Mouse (Mus musculus): ENCODE results near the gene Chmp3. TPM values are rescaled to one million over a fixed set of nuclear protein-coding genes. Genes with fewer than 3 reads are reported as not detected.

Chmp3 gene
- polyA plus RNA-seq (2015; fragmentation: Nextera tagmentation; extraction: Ambion mirVana), result 69.3 and 79.1 TPM in 2 replicates

DNA sequence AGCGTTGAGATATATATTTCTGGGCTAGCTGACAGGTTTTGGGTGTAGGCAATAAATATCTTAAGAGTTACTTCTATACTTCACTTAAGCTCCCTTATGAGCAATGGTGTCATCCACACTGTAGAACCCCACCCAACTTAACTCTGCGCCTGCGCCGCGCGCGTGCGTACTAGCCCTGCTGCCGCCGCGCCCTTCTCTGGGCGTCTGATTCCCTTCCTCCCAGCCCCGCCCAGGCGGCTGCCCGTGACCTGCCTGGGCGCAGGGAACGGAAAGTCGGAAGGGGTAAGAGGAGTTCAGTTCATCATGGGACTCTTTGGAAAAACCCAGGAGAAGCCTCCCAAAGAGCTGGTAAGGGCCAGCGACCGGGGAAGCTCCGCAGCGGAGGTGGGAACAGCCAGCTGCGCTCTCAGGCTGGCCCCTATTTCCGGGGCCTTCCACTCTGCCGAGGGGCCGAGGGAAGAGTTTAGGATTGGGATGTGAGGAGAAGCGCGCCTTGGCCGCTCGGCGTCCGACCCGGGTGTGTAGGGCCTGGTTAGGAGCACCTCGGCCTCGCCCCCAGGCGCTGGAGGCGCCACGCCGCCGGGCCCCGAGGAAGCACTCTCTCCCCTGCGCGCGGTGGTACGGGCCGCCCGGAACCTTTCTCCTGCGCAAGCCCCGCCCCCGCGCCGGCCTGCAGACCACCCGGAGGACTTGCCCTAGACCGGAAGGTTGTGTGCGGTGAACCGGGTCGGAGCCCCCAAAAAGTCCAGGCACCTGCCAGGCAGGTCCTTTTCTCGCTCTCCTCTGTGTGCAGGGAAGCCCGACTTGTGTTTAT lies at the start of gene Chmp3:
Gene Chmp3, plus strand, starts transcription at position 112 of the 814 bp plus-strand sequence.
- WGBS, result under 1% methylated on average over 59 of the region's 59 CpGs
- Histone ChIP-seq H3K9me3 (replicated peaks) (no peaks in the 10 kb centered on the region), H3K9ac (peak within 1 kb of the TSS; percentile 86), H3K27me3 (no peaks in the 10 kb centered on the region), H3K4me2 (replicated peaks) (peak within 1 kb of the TSS; percentile 58), H3K36me3 (0 out of 2 replicates have a peak, but pooled peaks cover 2% of the 10 kb centered on the region), H3K4me3 (replicated peaks) (peak within 1 kb of the TSS; percentile 80), H3K27ac (replicated peaks) (peak within 1 kb of the TSS; percentile 98), H3K4me1 (peaks cover 6% of the 10 kb centered on the region; the same call in 1 of the 2 replicates)
- peak; percentile 98 for ATAC-seq (ENCODE audit: insufficient number of reproducible peaks, low FRiP score, low TSS enrichment, low read depth)

DNA sequence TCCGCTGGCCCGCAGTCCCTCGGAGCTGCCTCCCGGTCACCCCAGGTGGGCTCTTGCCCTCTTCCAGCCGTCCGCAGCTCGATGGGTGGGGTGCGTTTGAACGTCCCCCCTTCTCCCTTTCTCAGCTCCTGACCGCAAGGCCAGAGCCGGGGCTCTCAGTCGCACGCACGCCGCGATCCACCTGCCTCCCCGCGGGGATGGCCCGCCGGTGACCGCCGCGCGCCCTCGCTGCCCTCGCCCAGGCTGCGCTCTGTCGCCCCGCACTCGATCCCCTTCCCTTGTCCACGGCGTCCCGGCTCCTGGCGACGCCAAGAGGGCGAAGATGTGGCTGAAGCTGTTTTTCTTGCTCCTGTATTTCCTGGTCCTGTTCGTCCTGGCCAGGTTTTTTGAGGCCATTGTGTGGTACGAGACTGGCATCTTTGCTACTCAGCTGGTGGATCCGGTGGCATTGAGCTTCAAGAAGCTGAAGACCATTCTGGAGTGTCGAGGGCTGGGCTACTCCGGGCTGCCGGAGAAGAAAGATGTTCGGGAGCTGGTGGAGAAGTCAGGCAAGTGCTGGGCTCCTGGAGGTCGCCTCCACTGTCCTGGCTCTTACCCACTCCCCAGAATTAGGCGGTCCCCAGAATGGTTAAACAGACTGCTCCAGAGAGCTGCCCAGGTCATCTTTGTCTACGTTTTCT lies 49.1 kb upstream of the Chmp3 start:
- peak overlapping the region; percentile 94 for H3K9ac ChIP-seq
- H3K36me3 ChIP-seq, result no peaks in the 10 kb centered on the region
- peak overlapping the region; percentile 64 for H3K4me2 ChIP-seq (replicated peaks)
- peaks cover 15% of the 10 kb centered on the region; the same call in 1 of the 2 replicates for H3K4me1 ChIP-seq
- peak; percentile 34 for ATAC-seq (ENCODE audit: insufficient number of reproducible peaks, low FRiP score, low TSS enrichment, low read depth)
- peak overlapping the region; percentile 98 for H3K27ac ChIP-seq (replicated peaks)
- H3K27me3 ChIP-seq, result no peaks in the 10 kb centered on the region
- H3K9me3 ChIP-seq (replicated peaks), result no peaks in the 10 kb centered on the region
- under 1% methylated on average over 46 of the region's 46 CpGs for WGBS
- H3K4me3 ChIP-seq (replicated peaks), result peak overlapping the region; percentile 87

DNA sequence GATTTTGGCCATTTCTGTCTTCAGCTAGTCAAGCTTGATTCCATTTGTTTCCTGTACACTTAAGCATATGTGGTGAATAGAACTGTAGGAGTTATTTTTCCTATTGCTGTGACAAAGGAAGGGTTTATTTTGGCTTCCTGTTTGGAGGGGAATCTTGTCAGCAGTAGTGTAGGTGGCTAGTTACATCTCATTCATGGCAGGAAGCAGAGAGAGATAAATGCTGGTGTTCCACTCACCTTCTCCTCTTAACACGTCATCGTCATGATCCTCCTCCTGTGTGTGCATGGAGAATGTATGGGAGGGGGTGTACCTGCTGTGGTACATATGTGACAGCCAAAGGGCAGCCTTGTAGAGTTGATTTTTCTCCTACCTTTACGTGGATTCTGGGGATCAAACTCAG lies 43.0 kb upstream of the Chmp3 start:
- Histone ChIP-seq H3K27me3 (no peaks in the 10 kb centered on the region), H3K4me1 (0 out of 2 replicates have a peak, but pooled peaks cover 7% of the 10 kb centered on the region), H3K36me3 (peaks cover 4% of the 10 kb centered on the region), H3K27ac (replicated peaks) (no peak overlapping the region), H3K9ac (no peak overlapping the region), H3K4me3 (replicated peaks) (no peak overlapping the region), H3K9me3 (replicated peaks) (no peaks in the 10 kb centered on the region), H3K4me2 (replicated peaks) (no peak overlapping the region)
- ATAC-seq (ENCODE audit: insufficient number of reproducible peaks, low FRiP score, low TSS enrichment, low read depth), result no peak
- 75% methylated on average over 3 of the region's 3 CpGs for WGBS

DNA sequence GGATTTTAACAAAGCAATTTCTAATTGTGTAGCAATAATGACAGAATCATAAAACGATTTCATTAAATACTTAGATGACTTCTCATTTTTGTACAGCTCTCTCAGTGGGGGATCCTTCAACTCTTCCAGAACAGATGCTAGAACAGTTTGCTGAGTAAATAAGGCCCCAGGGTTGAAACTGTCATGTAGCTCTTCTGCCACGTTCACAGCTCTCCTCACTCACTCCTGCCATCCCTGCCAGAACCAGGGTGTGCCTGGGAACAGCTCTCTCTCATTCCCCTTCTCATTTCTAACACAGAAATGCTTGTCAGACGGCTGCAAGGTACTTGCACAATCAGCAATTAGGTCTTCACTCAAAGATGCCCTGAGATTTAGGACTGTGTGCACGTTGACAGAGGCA lies 40.6 kb upstream of the Chmp3 start:
- Histone ChIP-seq H3K9ac (no peak overlapping the region), H3K4me2 (replicated peaks) (no peak overlapping the region), H3K27me3 (no peaks in the 10 kb centered on the region), H3K4me3 (replicated peaks) (no peak overlapping the region), H3K36me3 (peaks cover 11% of the 10 kb centered on the region), H3K9me3 (replicated peaks) (no peaks in the 10 kb centered on the region), H3K27ac (replicated peaks) (no peak overlapping the region), H3K4me1 (no peaks in the 10 kb centered on the region)
- 55% methylated on average over 4 of the region's 4 CpGs for WGBS
- no peak for ATAC-seq (ENCODE audit: insufficient number of reproducible peaks, low FRiP score, low TSS enrichment, low read depth)

DNA sequence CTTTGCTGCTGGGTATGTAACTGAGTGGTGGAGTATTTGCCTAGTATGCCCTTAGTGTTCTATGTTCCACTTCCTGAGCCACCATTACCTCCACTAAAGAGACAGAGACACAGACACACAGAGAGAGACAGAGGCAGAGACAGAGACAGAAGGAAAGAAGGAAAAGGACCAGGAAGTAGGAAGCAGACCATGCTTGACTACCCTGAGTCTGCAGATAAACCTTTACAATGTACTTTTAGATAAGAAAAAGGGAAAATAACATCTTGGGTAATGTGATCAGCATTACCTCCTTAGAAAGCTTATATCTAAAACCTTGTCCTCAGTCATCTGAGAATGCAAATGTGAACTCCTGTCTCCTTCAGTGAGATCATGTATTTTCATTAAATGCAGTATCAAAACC lies 39.9 kb upstream of the Chmp3 start:
- ATAC-seq (ENCODE audit: insufficient number of reproducible peaks, low FRiP score, low TSS enrichment, low read depth), result no peak
- no peak overlapping the region for H3K4me3 ChIP-seq (replicated peaks)
- no peak overlapping the region for H3K9ac ChIP-seq
- no peaks in the 10 kb centered on the region for H3K27me3 ChIP-seq
- no peaks in the 10 kb centered on the region for H3K9me3 ChIP-seq (replicated peaks)
- no peak overlapping the region for H3K4me2 ChIP-seq (replicated peaks)
- no peak overlapping the region for H3K27ac ChIP-seq (replicated peaks)
- H3K36me3 ChIP-seq, result peaks cover 15% of the 10 kb centered on the region
- H3K4me1 ChIP-seq, result no peaks in the 10 kb centered on the region

DNA sequence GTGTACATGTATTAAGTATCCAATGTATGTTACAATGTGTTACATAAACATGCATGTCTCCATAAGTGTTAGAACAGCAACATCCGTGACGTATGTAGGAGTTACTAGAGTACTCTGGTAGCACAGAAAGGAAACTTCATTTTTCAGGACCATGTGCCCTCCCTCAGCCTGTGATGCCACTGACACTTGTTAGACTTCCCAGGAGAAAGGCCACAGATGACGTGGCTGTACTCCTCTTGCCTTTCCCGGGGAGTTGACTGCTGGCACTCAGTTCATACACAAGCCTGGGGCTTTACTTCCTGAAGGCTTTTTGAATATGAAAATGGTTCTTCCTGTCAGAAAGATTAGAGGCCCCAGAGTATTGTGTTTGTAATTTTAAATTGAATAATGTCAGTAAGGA lies 39.5 kb upstream of the Chmp3 start:
- Histone ChIP-seq H3K27me3 (no peaks in the 10 kb centered on the region), H3K9me3 (replicated peaks) (no peaks in the 10 kb centered on the region), H3K9ac (no peak overlapping the region), H3K4me3 (replicated peaks) (no peak overlapping the region), H3K4me2 (replicated peaks) (no peak overlapping the region), H3K36me3 (peaks cover 18% of the 10 kb centered on the region), H3K27ac (replicated peaks) (no peak overlapping the region), H3K4me1 (no peaks in the 10 kb centered on the region)
- WGBS, result 66% methylated on average over 4 of the region's 4 CpGs
- ATAC-seq (ENCODE audit: insufficient number of reproducible peaks, low FRiP score, low TSS enrichment, low read depth), result no peak

DNA sequence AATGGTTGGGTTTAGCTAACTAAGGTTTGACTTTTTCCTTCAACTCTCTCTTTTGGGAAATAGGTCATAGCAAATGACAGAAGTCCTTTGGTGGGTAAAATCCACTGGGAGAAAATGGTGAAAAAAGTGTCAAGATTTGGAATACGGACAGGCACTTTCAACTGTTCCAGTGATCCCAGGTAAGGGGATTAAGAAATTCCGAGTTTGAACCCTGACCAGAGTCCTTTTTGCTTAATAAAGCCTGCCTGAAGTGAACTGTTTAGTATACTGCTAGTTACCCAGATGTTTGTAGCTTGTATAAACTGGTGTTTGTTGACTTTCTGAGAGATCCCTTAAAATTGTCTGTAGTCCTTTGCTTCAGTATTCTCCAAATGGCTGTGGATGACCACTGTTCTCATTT lies 37.9 kb upstream of the Chmp3 start:
- no peak for ATAC-seq (ENCODE audit: insufficient number of reproducible peaks, low FRiP score, low TSS enrichment, low read depth)
- no peaks in the 10 kb centered on the region for H3K27me3 ChIP-seq
- H3K9me3 ChIP-seq (replicated peaks), result no peaks in the 10 kb centered on the region
- H3K4me1 ChIP-seq, result no peaks in the 10 kb centered on the region
- WGBS, result 85% methylated on average over 2 of the region's 2 CpGs
- H3K4me2 ChIP-seq (replicated peaks), result no peak overlapping the region
- H3K4me3 ChIP-seq (replicated peaks), result no peak overlapping the region
- no peak overlapping the region for H3K9ac ChIP-seq
- H3K27ac ChIP-seq (replicated peaks), result no peak overlapping the region
- H3K36me3 ChIP-seq, result peaks cover 28% of the 10 kb centered on the region

DNA sequence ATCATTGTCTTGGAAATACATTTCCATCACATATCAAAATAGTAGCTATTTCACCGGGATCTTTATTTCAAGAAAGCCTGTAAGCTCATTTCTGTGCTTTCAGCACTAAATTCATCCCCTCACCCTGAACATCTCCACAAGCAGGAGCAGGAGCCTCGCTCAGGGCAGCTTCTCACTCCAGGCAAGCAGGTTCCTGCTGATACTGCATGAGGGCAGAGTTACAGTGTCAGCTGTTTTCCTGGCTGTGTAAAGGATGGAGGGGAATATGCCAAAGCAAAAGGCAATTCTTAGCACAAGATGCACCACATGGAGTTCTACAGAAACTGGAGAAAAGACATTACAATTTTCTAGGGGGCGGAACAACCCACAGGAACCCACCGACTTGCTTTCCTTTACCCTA lies 24.1 kb upstream of the Chmp3 start:
- WGBS, result 91% methylated on average over 4 of the region's 4 CpGs
- H3K4me2 ChIP-seq (replicated peaks), result no peak overlapping the region
- H3K9ac ChIP-seq, result no peak overlapping the region
- no peak for ATAC-seq (ENCODE audit: insufficient number of reproducible peaks, low FRiP score, low TSS enrichment, low read depth)
- H3K36me3 ChIP-seq, result no peaks in the 10 kb centered on the region
- no peak overlapping the region for H3K4me3 ChIP-seq (replicated peaks)
- H3K27me3 ChIP-seq, result no peaks in the 10 kb centered on the region
- no peaks in the 10 kb centered on the region for H3K4me1 ChIP-seq
- no peak overlapping the region for H3K27ac ChIP-seq (replicated peaks)
- no peaks in the 10 kb centered on the region for H3K9me3 ChIP-seq (replicated peaks)

DNA sequence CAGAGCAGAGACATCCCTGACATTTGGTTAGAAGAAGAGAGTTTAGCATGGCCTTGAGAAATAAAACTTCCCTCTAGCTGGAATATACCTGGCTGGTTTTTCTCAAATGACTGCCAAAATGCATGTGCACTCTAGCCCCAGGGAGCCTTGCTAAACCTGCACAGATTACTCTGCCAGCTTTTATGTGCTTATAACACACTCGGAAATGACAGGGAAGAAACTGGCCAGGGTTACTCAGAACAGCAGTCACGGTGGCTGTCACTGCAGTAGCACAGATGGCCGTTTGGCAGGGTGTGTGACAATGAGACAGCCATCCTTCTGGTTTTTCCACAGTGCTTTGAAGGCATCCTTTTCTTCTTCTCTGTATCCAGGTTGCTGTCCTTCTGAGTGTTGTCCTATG lies 18.0 kb upstream of the Chmp3 start:
- no peaks in the 10 kb centered on the region for H3K36me3 ChIP-seq
- H3K4me2 ChIP-seq (replicated peaks), result no peak overlapping the region
- H3K9me3 ChIP-seq (replicated peaks), result no peaks in the 10 kb centered on the region
- no peaks in the 10 kb centered on the region for H3K4me1 ChIP-seq
- no peak overlapping the region for H3K4me3 ChIP-seq (replicated peaks)
- ATAC-seq (ENCODE audit: insufficient number of reproducible peaks, low FRiP score, low TSS enrichment, low read depth), result no peak
- H3K27ac ChIP-seq (replicated peaks), result no peak overlapping the region
- H3K27me3 ChIP-seq, result no peaks in the 10 kb centered on the region
- 49% methylated on average over 3 of the region's 3 CpGs for WGBS
- no peak overlapping the region for H3K9ac ChIP-seq

DNA sequence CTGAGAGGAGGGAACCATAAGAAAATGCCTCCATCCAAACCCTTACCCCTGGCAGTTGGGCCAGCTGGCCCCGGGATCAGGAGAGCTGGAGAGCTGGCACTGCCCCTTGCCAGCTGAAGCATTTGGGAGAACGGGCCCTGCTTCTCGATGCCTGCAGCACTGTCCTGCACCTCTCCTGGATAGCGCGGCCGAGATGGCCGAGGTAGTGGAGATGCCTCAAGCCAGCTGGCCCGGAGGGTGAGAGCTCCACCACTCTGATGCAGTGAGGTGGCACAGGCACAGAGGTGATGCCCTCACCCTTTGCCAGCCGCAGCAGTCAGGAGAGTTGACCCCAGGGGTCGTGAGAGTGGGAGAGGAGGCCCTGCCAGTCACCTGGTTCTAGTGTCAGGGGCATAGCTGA lies 16.5 kb upstream of the Chmp3 start:
- no peak for ATAC-seq (ENCODE audit: insufficient number of reproducible peaks, low FRiP score, low TSS enrichment, low read depth)
- no peaks in the 10 kb centered on the region for H3K27me3 ChIP-seq
- no peaks in the 10 kb centered on the region for H3K4me1 ChIP-seq
- H3K36me3 ChIP-seq, result no peaks in the 10 kb centered on the region
- no peak overlapping the region for H3K4me2 ChIP-seq (replicated peaks)
- no peak overlapping the region for H3K27ac ChIP-seq (replicated peaks)
- no peak overlapping the region for H3K9ac ChIP-seq
- WGBS, result 87% methylated on average over 10 of the region's 10 CpGs
- no peak overlapping the region for H3K4me3 ChIP-seq (replicated peaks)
- no peaks in the 10 kb centered on the region for H3K9me3 ChIP-seq (replicated peaks)

DNA sequence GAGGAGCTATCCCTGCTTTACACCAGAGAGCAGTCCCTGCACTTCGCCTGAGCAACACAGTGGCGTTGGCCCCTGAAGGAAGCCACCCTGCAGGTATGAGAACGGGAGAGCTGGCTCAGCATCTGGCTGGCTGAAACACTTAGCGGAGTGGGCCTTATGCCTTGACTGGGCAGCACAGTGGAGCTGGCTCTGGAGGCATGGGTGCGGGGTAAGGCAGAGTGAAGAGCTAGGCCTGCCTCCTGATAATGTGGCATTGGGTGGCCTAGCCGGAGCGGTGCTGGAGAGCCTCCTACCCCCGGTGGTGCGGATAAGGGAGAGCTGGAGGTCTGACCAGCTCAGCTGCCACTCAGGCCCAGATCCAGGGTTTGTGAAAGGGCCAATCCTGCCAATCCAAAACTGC lies 15.8 kb upstream of the Chmp3 start:
- 0 out of 2 replicates have a peak, but pooled peaks have one; percentile 39 for ATAC-seq (ENCODE audit: insufficient number of reproducible peaks, low FRiP score, low TSS enrichment, low read depth)
- Histone ChIP-seq H3K9me3 (replicated peaks) (no peaks in the 10 kb centered on the region), H3K4me1 (no peaks in the 10 kb centered on the region), H3K4me2 (replicated peaks) (no peak overlapping the region), H3K27ac (replicated peaks) (no peak overlapping the region), H3K36me3 (no peaks in the 10 kb centered on the region), H3K27me3 (no peaks in the 10 kb centered on the region), H3K9ac (no peak overlapping the region), H3K4me3 (replicated peaks) (no peak overlapping the region)
- WGBS, result 89% methylated on average over 9 of the region's 9 CpGs

All from embryonic facial prominence, embryonic 15.5 days (tissue).